Mouse (Mus musculus): Measurements from ENCODE around the gene Rgs9bp.

The Rgs9bp gene

DNA sequence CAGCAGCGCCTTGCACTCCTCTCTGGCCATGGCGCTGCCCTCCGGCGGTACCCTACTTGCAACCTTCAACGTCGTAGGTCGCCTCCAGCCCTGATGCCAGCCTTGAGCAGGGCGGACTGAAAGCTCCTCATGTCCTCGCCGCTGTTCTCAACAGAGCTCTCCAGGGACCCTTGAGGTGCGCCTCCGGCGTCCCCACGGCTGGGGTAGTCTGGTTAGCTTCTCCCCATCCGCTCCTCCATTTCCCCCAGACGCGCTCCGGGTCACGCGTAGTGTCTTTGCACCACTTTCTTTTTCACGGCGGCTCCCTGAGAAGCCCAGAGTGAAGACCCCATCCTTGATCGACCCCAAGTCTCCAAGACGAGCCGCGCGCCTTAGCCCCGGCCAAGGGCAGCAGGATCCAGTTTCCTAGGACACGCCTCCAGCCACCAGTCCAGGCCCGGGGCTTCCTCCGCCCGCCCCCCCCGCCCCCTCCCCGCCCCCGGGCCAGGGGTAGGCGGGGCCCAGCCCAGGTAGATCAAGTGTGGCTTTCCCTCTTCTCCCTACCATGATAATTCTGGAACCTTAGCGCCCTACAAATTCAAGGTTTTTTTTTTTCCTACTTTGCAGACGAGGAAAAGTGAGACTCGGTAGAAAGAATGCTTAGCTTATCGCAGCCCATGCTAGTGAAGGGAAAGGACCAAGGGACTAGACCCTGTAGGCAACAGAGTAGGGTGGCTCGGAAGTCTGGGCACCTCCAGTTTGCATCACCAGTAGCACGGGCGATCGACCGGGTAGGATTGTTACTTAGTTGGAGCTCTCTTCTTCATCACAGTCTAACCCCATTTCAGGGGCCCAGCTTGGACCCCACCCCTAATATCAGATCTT is at the start of gene Rgs9bp:
Gene Rgs9bp (minus strand): TSS at position 392 of the 864 bp plus-strand sequence.
- DNase-seq (ENCODE audit: low read depth, low spot score): no peak

DNA sequence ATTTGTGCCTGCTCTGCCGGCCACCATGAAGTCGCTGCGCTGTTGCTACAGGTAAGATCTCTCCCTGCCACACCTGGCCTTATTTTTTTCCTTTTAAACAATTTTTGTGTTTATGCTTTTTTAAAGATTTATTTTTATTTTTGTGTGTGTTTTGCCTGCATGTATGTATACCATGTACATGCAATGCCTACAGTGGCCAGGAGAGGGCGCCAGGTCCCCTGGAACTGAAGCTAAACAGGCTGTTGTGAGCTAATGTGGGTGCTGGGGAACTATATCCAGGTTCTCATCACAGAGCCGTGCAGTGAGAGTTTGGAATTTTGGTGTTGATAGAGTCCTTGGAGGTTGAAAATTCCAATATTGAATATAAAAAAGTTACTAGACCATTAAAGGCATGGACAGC is 43.1 kb upstream of the Rgs9bp start:
- no peak for DNase-seq (ENCODE audit: low read depth, low spot score)

- no peak for DNase-seq (ENCODE audit: low read depth, low spot score)
Measured at GRCm38 (mm10) chr7:35627371-35627770, 42.0 kb upstream of the Rgs9bp start.

- no peak for DNase-seq (ENCODE audit: low read depth, low spot score)
Measured at GRCm38 (mm10) chr7:35626038-35626437, 40.7 kb upstream of the Rgs9bp start.

DNA sequence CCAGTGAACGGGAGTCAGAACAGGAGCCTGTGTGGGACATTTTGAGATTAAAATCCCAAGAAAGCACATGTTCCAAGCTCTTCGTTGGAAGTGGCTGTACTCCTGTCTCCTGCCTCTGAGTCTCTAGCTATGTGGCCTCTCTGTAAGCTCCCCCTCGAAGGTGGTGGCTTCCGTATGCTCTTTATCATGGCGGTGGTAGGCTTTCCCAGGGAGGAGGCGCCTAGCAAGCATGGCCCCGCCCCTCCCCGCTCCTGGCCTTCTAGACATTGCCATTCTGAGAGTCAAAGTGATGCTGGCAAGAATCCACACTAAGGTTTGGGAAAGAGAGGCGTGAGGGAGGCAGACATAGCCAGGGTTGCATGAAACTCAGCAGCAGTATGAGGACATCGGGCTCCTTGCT is 37.2 kb upstream of the Rgs9bp start:
- no peak for DNase-seq (ENCODE audit: low read depth, low spot score)

DNA sequence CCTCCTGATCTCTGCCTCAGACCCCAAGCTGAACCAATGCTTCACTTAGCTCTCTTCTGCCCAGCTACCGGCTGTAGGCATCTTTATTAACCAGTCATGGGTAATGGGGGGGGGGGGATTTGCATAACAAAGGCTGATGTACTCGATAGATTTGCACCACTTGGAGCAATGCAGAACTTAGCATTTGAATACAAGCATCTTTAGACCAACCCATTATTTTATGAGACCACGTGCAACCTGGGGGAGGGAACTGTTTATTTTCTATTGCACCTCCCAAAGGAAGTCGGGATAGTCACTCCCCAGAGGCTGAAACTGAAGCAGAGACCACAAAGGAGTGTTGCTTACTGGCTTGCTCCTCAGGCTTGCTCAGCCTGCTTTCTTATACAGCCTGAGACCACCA is 32.1 kb upstream of the Rgs9bp start:
- DNase-seq (ENCODE audit: low read depth, low spot score): no peak

DNA sequence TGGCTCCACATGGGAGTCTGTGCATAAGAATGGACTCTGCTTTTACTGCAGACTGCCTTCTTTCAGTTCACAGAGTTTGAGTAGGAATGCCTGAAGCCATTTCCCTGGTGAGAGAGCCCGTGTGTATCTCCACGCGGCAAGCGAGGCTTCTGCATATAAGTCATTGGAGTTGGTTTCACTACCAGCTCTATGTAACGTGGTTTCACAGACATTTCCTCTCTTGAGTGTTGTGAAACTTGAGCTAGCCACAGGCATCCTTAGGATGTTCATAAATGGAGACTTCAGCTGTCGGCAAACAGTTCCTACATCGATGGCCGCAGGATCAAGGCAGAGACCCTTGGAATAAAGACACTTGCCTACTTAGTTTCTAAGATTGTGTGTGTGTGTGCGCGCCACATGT is 23.9 kb upstream of the Rgs9bp start:
- no peak for DNase-seq (ENCODE audit: low read depth, low spot score)

GRCm38 (mm10) chr7:35606816-35607215 is 21.4 kb upstream of the Rgs9bp start:
- DNase-seq (ENCODE audit: low read depth, low spot score): no peak

- DNase-seq (ENCODE audit: low read depth, low spot score): no peak
Measured at GRCm38 (mm10) chr7:35602766-35603165, 17.4 kb upstream of the Rgs9bp start.

DNA sequence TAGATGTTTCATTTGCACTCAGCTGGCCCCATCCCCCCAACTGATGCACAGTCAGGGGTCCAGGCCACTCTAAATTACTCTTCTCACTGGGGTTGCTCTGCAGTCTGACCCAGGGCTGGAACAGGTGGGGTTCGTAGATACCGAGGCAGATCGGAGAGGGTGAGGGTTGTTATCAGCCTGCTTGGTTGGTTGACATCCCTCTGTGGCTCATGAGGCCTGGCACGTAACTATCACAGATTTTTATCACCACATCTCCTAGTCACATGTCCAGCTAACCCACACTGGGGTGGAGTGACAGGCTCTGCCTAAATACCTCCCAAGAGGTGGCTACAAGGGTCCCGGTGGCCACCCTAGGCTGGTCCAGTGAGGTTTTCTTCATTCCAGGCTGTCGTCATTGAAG is 15.7 kb upstream of the Rgs9bp start:
- DNase-seq (ENCODE audit: low read depth, low spot score): no peak

GRCm38 (mm10) chr7:35600031-35600430 is 14.6 kb upstream of the Rgs9bp start:
- no peak for DNase-seq (ENCODE audit: low read depth, low spot score)

DNA sequence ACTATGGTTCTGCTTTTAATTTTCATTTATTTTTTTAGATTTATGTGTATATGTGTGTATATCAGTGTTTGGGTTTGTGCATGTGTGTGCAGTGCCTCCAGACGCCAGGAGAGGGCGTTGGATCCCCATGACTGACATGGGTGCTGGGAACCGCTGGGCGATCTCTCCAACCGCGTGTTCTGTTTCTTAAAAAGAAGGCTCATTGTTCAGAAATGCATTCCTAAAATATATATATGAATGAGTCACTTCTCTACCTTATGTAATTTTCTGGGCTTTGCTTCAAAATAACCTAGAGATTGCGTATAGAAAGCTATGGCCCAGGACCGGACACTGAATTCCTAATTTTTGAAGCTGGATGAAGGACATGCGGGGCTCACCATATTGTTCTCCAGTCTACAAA is 14.1 kb upstream of the Rgs9bp start:
- no peak for DNase-seq (ENCODE audit: low read depth, low spot score)

DNA sequence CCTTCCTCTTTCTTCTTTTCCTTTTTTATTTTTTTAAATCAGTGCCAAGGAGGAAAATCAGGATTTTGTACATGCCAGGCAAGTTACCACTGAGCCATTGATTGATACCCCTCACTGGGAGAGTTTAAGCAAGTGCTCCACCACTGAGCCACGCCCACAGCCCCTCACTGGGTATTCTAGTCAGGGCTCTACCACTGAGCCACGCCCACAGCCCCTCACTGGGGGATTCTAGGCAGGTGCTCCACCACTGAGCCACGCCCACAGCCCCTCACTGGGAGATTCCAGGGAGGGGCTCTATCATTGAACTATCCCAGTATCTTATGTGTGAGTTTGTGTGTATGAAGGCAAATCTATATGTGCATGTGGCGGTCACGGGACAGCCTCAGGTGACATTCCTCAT is 8.9 kb upstream of the Rgs9bp start:
- DNase-seq (ENCODE audit: low read depth, low spot score): no peak

DNA sequence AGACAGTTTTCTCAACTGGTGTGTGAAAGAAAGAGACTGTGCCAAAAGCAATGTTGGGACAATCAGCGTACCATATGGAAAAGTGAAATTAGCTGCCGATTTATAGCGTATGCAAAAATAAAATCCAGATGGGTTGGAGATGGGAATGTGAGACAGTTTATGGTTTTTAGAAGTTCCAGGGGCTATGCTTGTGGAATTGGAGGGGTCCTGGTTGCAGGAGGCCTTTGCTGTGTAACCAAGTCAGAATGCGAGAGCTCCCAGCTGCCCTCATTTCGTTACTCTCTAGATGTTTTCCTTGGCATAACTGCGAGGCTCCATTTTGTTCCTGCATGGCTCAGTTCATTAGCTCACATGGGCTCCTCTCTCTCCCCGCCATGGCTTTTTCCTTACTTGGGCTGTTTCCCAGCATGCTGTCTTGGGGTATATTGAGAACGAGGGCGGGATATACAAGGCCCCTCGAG is 5.4 kb upstream of the Rgs9bp start:
- DNase-seq (ENCODE audit: low read depth, low spot score): no peak

GRCm38 (mm10) chr7:35589485-35589884 is 4.1 kb upstream of the Rgs9bp start:
- no peak for DNase-seq (ENCODE audit: low read depth, low spot score)

DNA sequence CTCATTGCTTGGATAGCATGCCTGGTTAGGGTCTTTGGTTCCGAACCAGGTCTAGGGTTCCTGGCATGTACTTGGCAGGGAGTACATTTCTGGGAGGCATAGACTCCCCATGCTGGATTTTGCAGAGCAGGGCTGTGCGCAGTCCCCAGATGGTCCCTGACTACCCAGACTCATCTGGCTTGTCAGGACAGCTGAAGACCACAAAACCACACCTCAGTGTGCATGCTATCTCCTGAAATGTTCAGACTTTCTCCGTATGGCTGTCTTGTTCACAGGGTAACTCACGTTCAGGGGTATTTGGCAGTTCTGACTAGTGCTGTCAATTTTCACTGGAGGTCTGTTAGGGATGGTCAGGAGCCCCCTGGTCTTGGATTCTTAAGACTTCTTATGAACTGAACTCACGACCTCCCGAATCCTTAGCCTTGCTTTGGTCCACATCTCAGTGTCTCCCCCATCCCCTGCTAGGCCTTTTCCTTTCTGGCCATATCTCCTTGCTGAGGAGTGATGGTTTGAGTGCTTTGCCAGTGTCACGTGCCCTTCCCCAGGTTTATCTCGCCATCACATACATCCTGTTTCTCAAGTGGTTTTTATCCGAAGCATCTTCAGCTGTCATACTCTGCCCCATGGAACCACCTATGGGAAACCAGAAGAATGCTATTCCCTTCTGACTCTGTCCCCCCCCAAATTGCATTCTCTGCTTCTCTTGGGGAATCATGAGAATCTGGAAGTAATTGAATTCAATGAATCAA is 3.5 kb upstream of the Rgs9bp start:
- no peak for DNase-seq (ENCODE audit: low read depth, low spot score)

DNA sequence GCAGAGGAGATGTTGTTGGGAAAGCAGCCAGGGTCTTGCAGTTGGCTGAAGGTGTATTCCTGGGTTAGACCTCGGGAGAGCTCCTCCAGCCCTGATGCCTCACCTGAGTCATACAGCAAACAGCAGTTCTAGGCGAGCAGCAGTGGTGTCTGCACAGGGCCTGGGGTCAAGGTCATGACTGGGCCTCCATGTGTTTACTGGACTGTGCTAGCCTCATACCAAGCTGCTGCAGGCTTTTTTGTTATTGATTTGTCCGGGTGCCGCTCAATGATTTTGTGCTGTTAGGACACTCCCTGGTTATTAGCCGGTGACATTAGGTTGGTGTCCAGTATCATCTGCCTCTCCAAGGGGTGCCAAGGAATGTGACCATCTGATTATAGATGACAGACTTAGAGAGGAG is 2.3 kb upstream of the Rgs9bp start:
- DNase-seq (ENCODE audit: low read depth, low spot score): peak; percentile 23

DNA sequence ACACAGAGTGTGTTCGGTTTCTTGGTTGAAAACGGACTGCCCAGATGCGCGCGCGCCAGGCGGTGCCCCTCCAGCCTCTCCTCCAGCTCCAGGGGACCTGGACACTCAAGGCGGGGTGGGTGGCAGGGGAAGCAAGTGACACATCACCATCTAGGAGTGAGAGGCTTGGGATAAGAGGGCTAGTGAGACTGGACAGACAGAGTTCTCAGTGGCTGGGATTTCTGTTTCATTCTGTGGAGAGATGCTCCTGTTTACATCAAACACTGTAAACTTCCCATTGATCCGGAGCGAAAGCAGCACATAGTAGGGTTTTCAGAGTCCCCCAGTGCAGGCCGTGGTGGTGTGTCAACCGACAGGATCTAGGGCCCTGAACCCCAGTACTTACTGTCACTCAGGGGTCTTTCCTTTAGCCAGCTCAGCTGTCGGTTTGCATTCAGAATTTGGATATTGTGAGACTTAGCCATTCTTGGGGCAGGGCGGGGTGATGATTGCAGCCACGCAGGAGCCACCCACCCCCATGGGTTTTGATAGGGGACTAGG is 1.6 kb upstream of the Rgs9bp start:
- DNase-seq (ENCODE audit: low read depth, low spot score): no peak

DNA sequence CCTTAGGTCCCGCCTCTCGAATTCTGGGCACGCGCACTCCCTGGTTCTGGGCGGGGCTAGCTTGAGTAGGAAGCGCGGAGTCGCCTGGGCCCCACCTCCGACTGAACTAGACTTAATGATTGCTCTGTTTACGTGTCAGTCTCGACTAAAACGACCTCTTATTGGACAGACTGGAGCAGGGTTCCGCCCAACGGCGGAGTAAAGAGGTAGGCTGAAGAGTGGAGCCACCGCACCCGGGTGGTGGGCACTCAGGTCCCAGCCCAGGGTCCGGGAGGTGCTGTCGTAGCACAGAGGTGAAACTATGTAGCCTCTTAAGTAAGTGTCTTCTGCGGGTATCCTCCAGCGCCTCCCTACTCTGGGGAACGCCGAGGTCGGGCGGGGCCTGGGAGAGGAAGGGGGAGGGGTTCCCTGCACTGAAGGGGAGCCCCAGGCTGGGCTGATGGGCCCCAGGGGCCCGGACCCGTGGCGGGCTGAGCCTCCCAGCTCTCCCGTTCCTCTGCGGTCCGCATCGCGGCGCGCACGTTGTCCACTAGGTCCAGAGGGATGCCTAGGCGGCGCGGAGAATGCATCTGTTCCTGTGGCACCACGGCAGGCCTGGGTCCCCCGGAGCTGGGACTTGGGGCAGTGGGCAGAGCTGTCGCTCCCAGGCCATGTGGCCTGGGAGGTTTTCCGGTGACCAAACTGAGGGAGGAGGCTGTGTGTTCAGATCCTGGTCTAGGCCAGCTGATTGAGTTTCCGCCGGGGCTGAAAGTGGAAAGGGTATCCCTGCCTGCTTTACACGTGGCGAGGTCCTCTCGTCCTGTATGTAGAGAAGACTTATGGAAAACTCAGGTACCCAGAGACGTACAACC is 898 bp upstream of the Rgs9bp start, which contains the start of gene Ankrd27:
Gene Ankrd27 (plus strand): TSS at position 190 of the 851 bp plus-strand sequence.
- peak; percentile 93 for DNase-seq (ENCODE audit: low read depth, low spot score)

DNA sequence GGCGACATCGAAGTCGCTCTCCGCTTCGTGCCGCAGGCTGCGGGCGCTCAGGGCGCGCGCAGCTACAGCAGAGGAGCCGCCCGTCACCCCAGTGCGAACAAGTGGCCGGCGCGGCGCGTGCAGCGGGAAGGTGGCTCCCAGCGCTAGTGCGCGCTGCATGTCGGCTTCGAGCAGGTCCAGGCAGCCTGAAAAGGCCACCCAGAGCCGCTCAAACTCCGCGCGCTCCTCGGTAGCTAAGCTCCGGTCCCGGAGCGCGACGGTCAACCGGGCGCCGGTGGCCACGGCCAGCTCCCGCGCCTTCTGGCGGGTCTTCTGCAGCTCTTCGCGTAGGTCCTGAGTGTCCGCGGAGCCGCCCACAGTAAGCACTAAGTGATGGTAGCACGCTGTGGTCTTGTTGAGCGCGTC is 594 bp downstream of the Rgs9bp start:
- DNase-seq (ENCODE audit: low read depth, low spot score): no peak

DNA sequence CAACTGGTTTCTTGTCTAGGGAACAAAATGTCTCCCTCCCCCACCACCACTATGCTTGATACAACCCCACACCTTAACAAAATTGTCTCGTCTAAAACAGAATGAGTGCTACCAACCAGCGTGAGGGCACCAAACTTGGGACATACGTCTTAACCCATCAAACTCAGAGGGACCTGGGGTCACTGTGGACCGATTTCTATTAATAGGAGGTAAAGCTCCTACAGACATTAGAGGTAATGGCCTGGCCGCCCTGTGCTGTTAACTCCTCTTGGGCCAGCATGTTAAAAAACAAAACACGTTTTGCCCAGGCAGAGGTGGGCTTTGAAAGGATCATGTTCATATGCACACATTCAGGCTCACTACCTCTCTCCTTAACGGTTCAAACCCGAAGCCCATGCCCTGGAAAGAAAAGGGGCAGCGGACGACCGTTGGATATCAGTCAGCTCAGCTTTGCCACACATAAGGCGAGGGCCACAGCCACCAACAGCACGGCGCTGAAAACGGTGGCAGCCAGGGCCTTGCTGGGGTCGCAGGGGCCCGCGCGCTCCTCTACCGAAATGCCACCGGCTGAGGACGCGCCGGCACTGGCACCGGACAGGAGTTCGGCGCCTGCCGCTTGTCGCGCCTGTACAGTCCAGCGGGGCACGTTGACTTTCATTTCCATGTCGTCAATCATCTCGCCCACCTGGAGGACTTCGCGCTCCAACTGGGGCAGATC is 1.2 kb downstream of the Rgs9bp start:
- DNase-seq (ENCODE audit: low read depth, low spot score): no peak
